Mouse (Mus musculus) gastrocnemius, postnatal 36 days (tissue): Measurements from ENCODE around the gene Znhit1. TPM values are rescaled to one million over a fixed set of nuclear protein-coding genes. Genes with fewer than 3 reads are reported as not detected.

Experiments used
- microRNA-seq, 2 experiments: library from miRNA; unstranded; fragments of <30 nt; microRNA quantifications; one replicate each; pipeline ENCODE4 v1.2.0; 2021
- total RNA-seq, 2 experiments: library from RNA; stranded (reverse); gene quantifications; 2 replicates each; pipeline ENCODE4 v1.2.3; 2021

Znhit1 gene
- total RNA-seq, 2 experiments from 2014 or later: 58.3 to 63.2 TPM

Small RNAs within 50 kb of the gene (microRNA-seq; reads per million reads assigned to microRNA genes)
- 6.8 to 8.2 reads per million in 2 experiments for gene Mir702

Other genes starting within 250 kb of the Znhit1 start
- gene Col26a1, start 104.8 kb downstream of the Znhit1 start, total RNA-seq: 1 to 10 TPM; 2.3 to 4.1 TPM
- 1 to 10 TPM; 4.2 to 5.9 TPM for gene Ift22, start 79.9 kb downstream of the Znhit1 start, total RNA-seq
- 100 to 1,000 TPM; 149 to 165 TPM for gene Fis1, start 34.7 kb downstream of the Znhit1 start, total RNA-seq
- 1 to 10 TPM; 1.7 to 1.8 TPM for gene Cldn15, start 21.4 kb downstream of the Znhit1 start, total RNA-seq
- gene Plod3, start 1.0 kb downstream of the Znhit1 start, total RNA-seq: 10 to 100 TPM; 19.5 to 22.2 TPM
- gene Vgf, start 38.4 kb upstream of the Znhit1 start, total RNA-seq: not detected
- 10 to 100 TPM; 14.6 to 16.8 TPM for gene Ap1s1, start 58.1 kb upstream of the Znhit1 start, total RNA-seq
- 1 to 10 TPM; 2.8 to 7.5 TPM for gene Serpine1, start 84.2 kb upstream of the Znhit1 start, total RNA-seq
- 1 to 10 TPM; 7.0 to 8.0 TPM for gene Trim56, start 128.2 kb upstream of the Znhit1 start, total RNA-seq
- not detected for gene Muc3, start 161.3 kb upstream of the Znhit1 start, total RNA-seq
- under 1 TPM; 0.17 to 0.31 TPM for gene Muc3a, start 224.4 kb upstream of the Znhit1 start, total RNA-seq